Mouse (Mus musculus) liver, embryonic 16.5 days (tissue): ENCODE measurements around the gene Isg20. TPM values are rescaled to one million over a fixed set of nuclear protein-coding genes. Genes with fewer than 3 reads are reported as not detected.

Experiments used
- ATAC-seq: fragments of 200-750 bp; cut with Nextera tagmentation; 2 replicates; pipeline ENCODE4 v1.8.0; 2017; ENCODE audit warnings: low read depth, mild to moderate bottlenecking, moderate number of reproducible peaks, moderate library complexity
- H3K27ac ChIP-seq: fragments of 300-500 bp; sonication (generic); 2 replicates; pipeline ENCODE4 v1.5.1; 2014; ENCODE audit warnings: mild to moderate bottlenecking, low read length
- H3K27me3 ChIP-seq: fragments of 300-500 bp; sonication (generic); 2 replicates; pipeline ENCODE4 v1.6.1; 2014; ENCODE audit warnings: low read depth, low read length, mixed read lengths; ENCODE audit not compliant: control insufficient read depth, insufficient read depth
- H3K36me3 ChIP-seq: fragments of 300-500 bp; sonication (generic); 2 replicates; pipeline ENCODE4 v1.6.1; 2014; ENCODE audit warnings: mild to moderate bottlenecking; ENCODE audit not compliant: control insufficient read depth, insufficient read depth
- H3K4me1 ChIP-seq: fragments of 300-500 bp; sonication (generic); 2 replicates; pipeline ENCODE4 v1.6.1; 2014; ENCODE audit warnings: low read depth, low read length, mixed read lengths; ENCODE audit not compliant: control insufficient read depth
- H3K4me2 ChIP-seq: fragments of 300-500 bp; sonication (generic); 2 replicates; pipeline ENCODE4 v1.6.1; 2014; ENCODE audit warnings: low read depth, low read length, mixed read lengths
- H3K4me3 ChIP-seq: fragments of 300-500 bp; sonication (generic); 2 replicates; pipeline ENCODE4 v1.5.1; 2014; ENCODE audit warnings: low read depth, mild to moderate bottlenecking, low read length
- H3K9ac ChIP-seq: fragments of 300-500 bp; sonication (generic); 2 replicates; pipeline ENCODE4 v1.6.1; 2014; ENCODE audit warnings: low read depth, low read length
- H3K9me3 ChIP-seq: fragments of 300-500 bp; sonication (generic); replicated peaks from 2 replicates; pipeline ENCODE4 v1.6.1; 2016; ENCODE audit warnings: low read length; ENCODE audit not compliant: control insufficient read depth
- WGBS: fragments of 180-500 bp; shearing (Covaris S2); extraction: QIAGEN DNeasy Blood & Tissue Kit; methylation state at CpG from one replicate; pipeline ENCODE4 v1.1.7; 2014; ENCODE audit not compliant: insufficient replicate concordance; 5-methylcytosine and 5-hydroxymethylcytosine counted together
- polyA plus RNA-seq: library from polyadenylated mRNA; unstranded; fragments of >200 nt; fragmentation: Nextera tagmentation; extraction: Ambion mirVana; gene quantifications from 2 replicates; pipeline ENCODE4 v1.2.1, GENCODE M21; 2015

Gene Isg20
- polyA plus RNA-seq, 1 experiment from 2014 or later: 138 TPM

DNA sequence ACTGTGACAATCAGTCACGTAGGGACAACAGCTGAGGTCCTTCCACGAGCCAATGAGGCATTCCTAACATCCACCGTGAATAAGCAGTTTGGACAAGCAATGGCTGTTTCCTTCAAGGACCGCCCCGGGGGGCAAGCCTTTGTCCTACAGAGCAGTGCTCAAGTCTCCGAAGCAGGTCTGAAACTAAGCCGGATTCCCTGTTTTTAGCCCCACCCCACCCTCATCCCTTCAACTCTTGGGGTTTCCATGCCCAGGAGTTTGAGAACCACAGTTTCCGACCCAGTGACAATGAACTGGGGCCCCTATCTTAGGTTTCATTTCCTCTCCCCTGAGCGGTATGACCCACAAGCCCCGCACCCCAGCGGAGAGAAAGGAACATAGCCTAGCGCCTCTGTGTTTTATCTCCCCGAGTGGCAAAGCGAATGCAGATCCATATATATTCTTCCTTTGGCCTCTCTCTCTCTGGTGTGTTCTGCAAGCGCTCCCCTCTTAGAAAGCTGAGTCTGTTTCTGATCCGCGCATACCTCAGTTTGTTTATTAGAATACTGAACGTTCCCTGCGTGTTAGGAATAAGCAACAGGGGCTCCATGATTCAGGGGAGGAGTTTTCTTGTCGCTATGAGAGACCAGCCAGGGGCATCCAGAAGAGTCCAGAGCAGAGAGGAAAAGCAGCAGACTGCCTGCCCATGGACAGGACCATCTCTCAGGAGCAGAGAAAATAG, 811 bp upstream of the Isg20 start:
- Histone ChIP-seq H3K36me3 (peaks cover 13% of the 10 kb centered on the region), H3K4me1 (peaks cover 32% of the 10 kb centered on the region), H3K4me3 (peak overlapping the region; percentile 69), H3K27me3 (no peaks in the 10 kb centered on the region), H3K4me2 (peak overlapping the region; percentile 90), H3K9ac (peak overlapping the region; percentile 81), H3K9me3 (no peaks in the 10 kb centered on the region), H3K27ac (peak overlapping the region; percentile 94)
- WGBS: 7% methylated on average over 20 of the region's 20 CpGs
- ATAC-seq: no peak

DNA sequence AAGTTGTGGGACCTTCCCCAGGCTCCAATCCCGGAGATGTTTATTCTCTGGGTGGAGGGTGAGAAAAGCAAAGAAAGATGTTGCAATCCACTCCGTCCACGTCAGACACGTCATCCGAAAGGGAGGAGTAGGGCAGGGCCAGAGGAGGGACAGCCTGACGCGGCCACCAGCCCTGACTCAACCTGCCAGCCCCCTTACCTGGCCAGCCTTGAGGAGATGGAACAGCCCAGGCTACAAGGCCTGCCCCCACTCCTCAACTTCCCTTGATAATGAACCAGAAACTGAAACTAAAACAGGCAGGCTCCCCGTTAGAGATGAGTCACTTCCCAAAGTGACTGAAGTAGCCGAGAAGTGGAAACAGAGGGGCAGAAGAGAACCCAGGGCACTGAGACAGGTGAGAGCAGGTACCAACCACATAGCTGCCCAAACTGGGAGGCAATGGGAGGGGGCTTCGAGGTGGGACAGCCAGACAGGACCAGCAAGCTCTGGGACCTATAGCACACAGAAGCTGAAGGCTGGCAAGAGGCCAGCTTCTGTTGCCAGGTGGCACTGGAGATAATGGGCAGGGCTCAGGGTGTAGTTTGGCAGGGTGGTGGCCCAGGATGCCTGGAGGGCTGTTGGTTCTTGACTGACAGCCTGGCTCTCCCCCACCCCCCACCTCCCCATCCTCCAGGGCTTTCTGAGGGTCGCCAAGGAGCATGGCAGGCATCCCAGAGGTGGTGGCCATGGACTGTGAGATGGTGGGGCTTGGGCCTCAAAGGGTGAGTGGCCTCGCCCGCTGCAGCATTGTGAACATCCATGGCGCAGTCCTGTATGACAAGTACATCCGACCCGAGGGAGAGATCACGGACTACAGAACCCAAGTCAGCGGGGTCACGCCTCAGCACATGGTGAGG, 673 bp downstream of the Isg20 start:
- peak overlapping the region; percentile 94 for H3K27ac ChIP-seq

DNA sequence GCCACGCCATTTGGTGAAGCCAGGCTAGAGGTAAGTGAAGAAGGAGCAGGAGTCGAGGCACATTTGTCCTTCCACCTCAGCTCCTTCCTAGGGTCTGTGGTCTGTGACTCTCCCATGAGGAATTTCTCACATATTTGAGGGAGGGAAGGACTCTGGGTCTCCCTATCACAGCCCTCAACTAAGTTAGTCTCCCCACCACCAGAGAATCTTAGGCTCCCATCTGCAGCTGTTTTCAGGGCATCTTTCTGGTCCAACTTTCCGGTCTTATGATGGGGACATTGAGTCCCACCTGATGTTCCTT, 1.3 kb downstream of the Isg20 start:
- Histone ChIP-seq H3K9me3 (no peaks in the 10 kb centered on the region), H3K4me3 (peak overlapping the region; percentile 69), H3K27me3 (no peaks in the 10 kb centered on the region), H3K4me2 (peak overlapping the region; percentile 90), H3K4me1 (peaks cover 32% of the 10 kb centered on the region), H3K36me3 (peaks cover 17% of the 10 kb centered on the region), H3K27ac (peak overlapping the region; percentile 94), H3K9ac (peak overlapping the region; percentile 81)
- 49% methylated on average over 3 of the region's 3 CpGs for WGBS
- ATAC-seq: no peak

More for the DNA sequence above, 673 bp downstream of the Isg20 start:
- 24% methylated on average over 19 of the region's 19 CpGs for WGBS
- Histone ChIP-seq H3K4me1 (peaks cover 32% of the 10 kb centered on the region), H3K4me3 (peak overlapping the region; percentile 69), H3K27me3 (no peaks in the 10 kb centered on the region), H3K4me2 (peak overlapping the region; percentile 90), H3K36me3 (peaks cover 13% of the 10 kb centered on the region), H3K9me3 (no peaks in the 10 kb centered on the region), H3K9ac (peak overlapping the region; percentile 81)
- ATAC-seq: peak; percentile 94

DNA sequence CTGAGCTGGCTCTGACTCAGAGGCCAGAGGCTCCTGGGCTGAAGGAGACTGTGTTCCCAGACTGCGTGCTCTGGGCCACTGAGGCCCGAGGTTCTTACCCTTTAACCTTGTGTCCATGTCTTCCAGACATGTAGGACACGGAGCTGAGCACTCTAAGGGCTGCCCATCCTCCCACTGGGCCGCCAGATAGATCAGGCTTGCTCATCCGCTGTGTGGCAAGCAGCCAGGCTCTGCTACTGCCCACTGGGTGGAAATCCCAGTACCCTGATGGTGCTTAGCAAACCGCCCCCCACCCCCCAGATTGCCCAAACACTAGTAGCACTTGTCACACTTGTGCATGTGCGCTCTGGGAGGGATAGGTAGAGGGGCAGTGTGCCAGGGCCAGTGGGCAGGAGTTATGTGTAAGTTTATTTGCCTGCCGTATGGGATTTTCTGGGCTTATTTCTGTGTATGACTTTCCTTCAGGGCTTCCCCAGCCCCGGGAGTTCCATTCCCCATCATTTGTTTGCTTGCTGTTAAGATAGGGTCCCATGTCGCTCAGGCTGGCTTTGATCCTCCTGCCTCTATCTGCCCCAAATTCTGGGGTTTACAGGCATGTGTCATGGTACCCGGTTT, 1.8 kb downstream of the Isg20 start:
- Histone ChIP-seq H3K27ac (peak overlapping the region; percentile 94), H3K4me1 (peaks cover 32% of the 10 kb centered on the region)

DNA sequence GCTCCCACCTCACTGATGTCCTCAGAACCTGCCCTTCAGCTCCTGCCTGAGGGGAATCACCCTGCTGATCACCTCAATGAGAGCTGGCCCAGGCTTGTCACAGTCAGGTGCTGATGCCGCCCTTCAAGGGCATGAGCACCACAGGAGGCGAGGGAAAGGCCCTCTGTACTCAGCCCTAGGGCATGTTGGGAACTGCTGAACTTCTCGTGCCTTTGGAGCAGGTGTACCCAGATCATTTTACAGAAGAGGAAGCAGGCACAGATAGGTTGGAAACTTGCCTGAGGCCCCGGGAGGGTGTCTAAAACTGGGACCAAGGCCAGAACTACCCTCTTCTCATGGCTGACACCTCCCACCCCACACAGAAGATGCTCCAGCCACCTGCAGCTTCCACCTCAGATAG, 5.5 kb downstream of the Isg20 start:
- Histone ChIP-seq H3K9me3 (no peaks in the 10 kb centered on the region), H3K4me2 (no peak overlapping the region), H3K27me3 (no peaks in the 10 kb centered on the region), H3K4me3 (no peak overlapping the region), H3K4me1 (peaks cover 10% of the 10 kb centered on the region), H3K36me3 (peaks cover 17% of the 10 kb centered on the region), H3K27ac (no peak overlapping the region), H3K9ac (no peak overlapping the region)
- 51% methylated on average over 4 of the region's 4 CpGs for WGBS
- no peak for ATAC-seq

More for the DNA sequence above, 1.8 kb downstream of the Isg20 start:
- H3K9ac ChIP-seq: peak overlapping the region; percentile 81
- H3K27me3 ChIP-seq: no peaks in the 10 kb centered on the region
- no peaks in the 10 kb centered on the region for H3K9me3 ChIP-seq
- H3K4me3 ChIP-seq: peak overlapping the region; percentile 69
- peak overlapping the region; percentile 90 for H3K4me2 ChIP-seq
- no peak for ATAC-seq
- H3K36me3 ChIP-seq: peaks cover 17% of the 10 kb centered on the region
- WGBS: 76% methylated on average over 11 of the region's 11 CpGs

DNA sequence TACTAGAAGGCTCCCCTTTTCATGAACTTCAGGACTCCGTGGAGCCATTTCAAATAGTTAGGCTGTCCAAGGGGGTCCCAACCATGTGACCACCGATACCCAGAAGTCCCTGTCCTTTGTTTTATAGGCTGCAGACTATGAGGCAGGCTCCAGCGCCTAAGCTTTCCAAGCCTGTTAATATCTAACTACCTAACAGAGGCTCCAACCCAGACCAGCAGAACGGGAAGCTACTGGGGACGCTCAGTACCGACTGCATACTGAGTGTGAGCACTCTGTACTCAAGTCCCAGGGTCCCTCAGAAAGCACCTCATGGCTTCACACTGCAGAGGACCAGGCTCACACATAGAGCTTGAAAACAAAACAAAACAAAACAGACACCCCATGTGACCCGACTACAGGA, 9.3 kb downstream of the Isg20 start:
- no peak overlapping the region for H3K27ac ChIP-seq
- H3K4me2 ChIP-seq: no peak overlapping the region
- no peaks in the 10 kb centered on the region for H3K27me3 ChIP-seq
- no peaks in the 10 kb centered on the region for H3K9me3 ChIP-seq
- H3K4me1 ChIP-seq: peaks cover 8% of the 10 kb centered on the region
- ATAC-seq: peak; percentile 66
- 56% methylated on average over 7 of the region's 7 CpGs for WGBS
- no peak overlapping the region for H3K4me3 ChIP-seq
- 0 out of 2 replicates have a peak, but pooled peaks cover 4% of the 10 kb centered on the region for H3K36me3 ChIP-seq
- no peak overlapping the region for H3K9ac ChIP-seq

DNA sequence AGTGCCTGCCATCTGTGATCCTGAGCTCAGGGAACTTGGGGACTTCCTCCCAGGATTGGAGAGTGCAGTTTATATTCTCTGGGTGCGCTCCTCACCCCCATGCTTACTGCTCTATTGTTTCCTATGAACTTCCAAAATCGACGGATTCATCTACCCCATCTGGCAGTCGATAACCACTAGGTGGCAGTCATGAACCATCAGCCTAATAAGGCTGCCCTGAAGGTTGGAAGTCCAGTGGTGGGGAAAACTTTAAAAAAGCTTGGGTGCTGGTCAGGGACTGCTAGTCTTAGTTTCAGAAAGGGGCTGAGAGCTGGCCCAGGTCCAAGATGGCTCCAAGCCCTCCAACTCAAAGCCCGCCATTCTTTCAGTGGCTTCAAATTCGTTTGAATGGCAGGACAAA, 11.1 kb downstream of the Isg20 start:
- no peaks in the 10 kb centered on the region for H3K27me3 ChIP-seq
- no peaks in the 10 kb centered on the region for H3K9me3 ChIP-seq
- WGBS: 12% methylated on average over 6 of the region's 6 CpGs
- no peak overlapping the region for H3K27ac ChIP-seq
- H3K4me2 ChIP-seq: no peak overlapping the region
- H3K4me1 ChIP-seq: peaks cover 8% of the 10 kb centered on the region
- H3K4me3 ChIP-seq: no peak overlapping the region
- no peak overlapping the region for H3K9ac ChIP-seq
- ATAC-seq: no peak
- H3K36me3 ChIP-seq: 0 out of 2 replicates have a peak, but pooled peaks cover under 1% of the 10 kb centered on the region

DNA sequence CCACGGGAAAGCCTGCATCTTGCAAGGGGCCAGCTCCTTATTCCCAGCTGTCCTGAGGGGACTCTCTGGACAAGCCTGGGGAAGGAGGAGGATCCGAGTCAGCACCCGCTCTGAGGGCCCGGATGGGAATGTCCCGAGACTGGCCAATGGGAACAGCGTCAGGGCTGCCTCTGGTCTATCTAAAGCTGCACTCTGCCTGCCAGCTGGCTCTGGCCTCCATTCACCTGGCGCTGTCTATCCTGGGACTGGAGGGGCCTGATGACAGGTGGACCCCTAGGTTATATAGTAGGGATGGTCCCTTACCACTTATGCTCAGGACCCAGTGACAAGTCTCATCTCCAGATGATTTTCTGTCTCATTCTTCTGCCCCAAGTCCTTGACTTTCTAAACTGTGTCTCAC, 11.6 kb downstream of the Isg20 start:
- ATAC-seq: no peak
- H3K36me3 ChIP-seq: no peaks in the 10 kb centered on the region
- WGBS: 63% methylated on average over 7 of the region's 7 CpGs

More for the DNA sequence above, 11.6 kb downstream of the Isg20 start:
- Histone ChIP-seq H3K27ac (no peak overlapping the region), H3K27me3 (no peaks in the 10 kb centered on the region), H3K4me1 (peaks cover 8% of the 10 kb centered on the region), H3K4me2 (no peak overlapping the region), H3K4me3 (no peak overlapping the region), H3K9me3 (no peaks in the 10 kb centered on the region), H3K9ac (no peak overlapping the region)
